Mouse (Mus musculus) bone marrow, adult 2 months (tissue): ENCODE data around the gene Magi3.

Source experiments
- CTCF ChIP-seq: fragments of 200-500 bp; IDR thresholded peaks from 2 replicates; pipeline ENCODE4 v1.5.1; 2011; ENCODE audit warnings: low read length, control low read depth; ENCODE audit not compliant: control insufficient read depth, insufficient read depth
- POLR2A ChIP-seq: fragments of 200-500 bp; IDR thresholded peaks from 2 replicates; pipeline ENCODE4 v1.6.1; 2011; ENCODE audit warnings: low read depth, mild to moderate bottlenecking, control low read depth, low read length, borderline replicate concordance; ENCODE audit not compliant: control insufficient read depth

DNA sequence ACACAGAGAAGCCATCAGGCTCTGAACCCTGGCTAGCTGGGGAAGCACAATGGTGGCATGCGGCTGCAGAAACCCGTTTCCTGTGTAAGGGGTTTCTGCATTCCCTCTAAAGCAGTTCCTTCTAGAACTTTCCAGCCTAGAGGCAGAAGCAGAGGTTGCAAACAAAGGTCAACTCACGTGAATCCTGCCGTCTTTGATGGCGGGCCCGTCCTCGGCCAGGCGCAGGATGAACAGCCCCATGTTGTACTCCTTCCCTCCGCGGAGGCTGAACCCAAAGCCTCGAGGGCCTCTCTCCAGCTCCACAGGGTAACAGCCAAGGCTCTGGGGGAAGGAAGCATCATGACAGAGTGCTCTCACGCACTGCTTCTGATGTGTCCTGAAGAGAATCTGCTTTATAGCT is 200.1 kb downstream of the Magi3 start:
- TF ChIP-seq CTCF: no peak
- no peak for TF ChIP-seq POLR2A
